ENCODE assay signal across 8 mouse cellular contexts in the genomic region with DNA sequence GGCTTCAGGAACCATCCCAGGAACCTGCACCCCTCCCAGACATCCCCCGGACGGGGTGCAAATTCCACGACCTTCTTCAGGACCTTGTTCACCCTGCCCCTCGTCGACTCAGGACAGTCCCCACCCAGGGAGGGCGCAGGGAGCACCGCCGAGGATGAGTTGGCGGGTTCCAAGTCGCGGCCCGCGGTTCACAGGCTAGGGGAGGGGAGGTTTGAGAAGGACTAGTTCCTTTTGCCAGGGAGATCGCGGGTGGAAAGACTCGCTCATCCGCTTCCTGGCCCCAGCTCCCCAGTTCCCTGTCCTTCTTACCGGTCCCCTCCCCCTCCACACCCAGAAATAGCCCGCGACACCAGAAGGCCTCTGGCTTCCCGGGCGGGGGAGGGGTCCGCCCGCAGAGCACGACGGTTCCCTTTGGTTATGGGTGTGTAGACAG. TPM values are rescaled to one million over a fixed set of nuclear protein-coding genes. Genes with fewer than 3 reads are reported as not detected.
DNase-seq lines count a peak whose midpoint lies in the region; ATAC-seq and TF ChIP-seq lines count a peak whose summit lies in the region.

A gene (minus strand): TSS at position 370 of the 433 bp plus-strand sequence.

- TF ChIP-seq RAD21 in CH12.LX (IDR thresholded peaks at IDR 0.05; ENCODE audit: low read depth, low read length) = no peak

- DNase-seq in CH12.LX (ENCODE audit: extremely low read depth) (peak; percentile 36), ZHBTc4 (ENCODE audit: low read depth, low spot score) (peak; percentile 40), adipocyte (ENCODE audit: low spot score) (no peak)
- DNase-seq in gastrocnemius, postnatal 25 days = peak; percentile 80
- DNase-seq in lung, postnatal 0 days (ENCODE audit: low spot score) = peak; percentile 49
- DNase-seq in splenic B cell, adult 2 months (ENCODE audit: low read depth, low spot score) = peak; percentile 31
- no peak for DNase-seq in left cerebral cortex, adult 8-10 months (ENCODE audit: low spot score in 2 of 2)

- in situ Hi-C loops in CH12.LX (cut with MboI; ENCODE audit: low pct_ligation_motif_present, low pct_unique_long_range_greater_than_20kb, low sequenced_read_pairs) = loop anchor here (10.0 kb wide), 2 partner anchors 183 to 273 kb away; a partner anchor contains a TSS

- TF ChIP-seq EP300 in CH12.LX (IDR thresholded peaks at IDR 0.05; ENCODE audit: low read length) = peak; percentile 36; the same call in 1 of the 2 replicates
- TF ChIP-seq EP300 in lung, postnatal 0 days (IDR thresholded peaks at IDR 0.05) = no peak

- H3K9me3 ChIP-seq in CH12.LX (replicated peaks; ENCODE audit: low read length) = no peaks in the 10 kb centered on the region
- no peaks in the 10 kb centered on the region for H3K9me3 ChIP-seq in intestine, embryonic 16.5 days (ENCODE audit: control insufficient read depth, low read length)
- H3K9me3 ChIP-seq in lung, postnatal 0 days (ENCODE audit: low read length) = no peaks in the 10 kb centered on the region

- no peak for TF ChIP-seq POLR2A in CH12.LX (IDR thresholded peaks at IDR 0.05; ENCODE audit: low read depth, low read length)

- H3K27me3 ChIP-seq in CH12.LX (replicated peaks) = peaks cover 4% of the 10 kb centered on the region
- H3K27me3 ChIP-seq in intestine, embryonic 16.5 days (replicated peaks; ENCODE audit: control insufficient read depth, insufficient read depth, low read length) = peaks cover 47% of the 10 kb centered on the region
- peaks cover 31% of the 10 kb centered on the region for H3K27me3 ChIP-seq in lung, postnatal 0 days (replicated peaks; ENCODE audit: insufficient read depth, low read length)
- H3K27me3 ChIP-seq in splenic B cell, adult 2 months (ENCODE audit: control insufficient read depth, insufficient read depth, low read length, poor library complexity, severe bottlenecking) = no peaks in the 10 kb centered on the region; the same call in none of the 2 replicates

- 2% methylated on average over 26 of the region's 26 CpGs for WGBS in intestine, embryonic 16.5 days
- under 1% methylated on average over 26 of the region's 26 CpGs for WGBS in lung, postnatal 0 days

- dilution Hi-C loops in CH12.LX (cut with MboI; ENCODE audit: extremely low pct_ligation_motif_present, extremely low pct_unique_long_range_greater_than_20kb, low sequenced_read_pairs) = no loop called here

- H3K79me2 ChIP-seq in CH12.LX (replicated peaks; ENCODE audit: control insufficient read depth, extremely low read depth, insufficient read depth, poor library complexity, severe bottlenecking) = no peaks in the 10 kb centered on the region

- peaks cover 3 to 26% of the 10 kb centered on the region in 2 experiments; a peak in 3 of 4 replicates for H3K4me1 ChIP-seq in CH12.LX (ENCODE audit: control insufficient read depth in 1 of 2, insufficient read depth in 2 of 2)
- peaks cover 31% of the 10 kb centered on the region for H3K4me1 ChIP-seq in intestine, embryonic 16.5 days (ENCODE audit: control insufficient read depth, insufficient read depth, low read length)
- peaks cover 17% of the 10 kb centered on the region; the same call in 1 of the 2 replicates for H3K4me1 ChIP-seq in lung, postnatal 0 days (ENCODE audit: insufficient read depth, low read depth, low read length)

- TF ChIP-seq CTCF in CH12.LX (conservative IDR thresholded peaks at IDR 0.05 in 1 of 2, IDR thresholded peaks at IDR 0.05 in 1 of 2; ENCODE audit: low read depth in 2 of 2, low read length in 2 of 2) = no peak
- TF ChIP-seq CTCF in lung, postnatal 0 days (IDR thresholded peaks at IDR 0.05) = no peak

- peak within 1 kb of the TSS; percentile 32 for H3K9ac ChIP-seq in CH12.LX (ENCODE audit: insufficient read depth, low read depth)
- peak within 1 kb of the TSS; percentile 66 for H3K9ac ChIP-seq in intestine, embryonic 16.5 days (ENCODE audit: low read depth, low read length)
- H3K9ac ChIP-seq in lung, postnatal 0 days (replicated peaks; ENCODE audit: low read depth) = peak within 1 kb of the TSS; percentile 32

- no peak within 1 kb of the TSS for H3K27ac ChIP-seq in CH12.LX (ENCODE audit: insufficient read depth, low read depth)
- no peak within 1 kb of the TSS for H3K27ac ChIP-seq in intestine, embryonic 16.5 days (ENCODE audit: low read length)
- no peak within 1 kb of the TSS for H3K27ac ChIP-seq in lung, postnatal 0 days (ENCODE audit: low read length)

- H3K36me3 ChIP-seq in CH12.LX (replicated peaks in 1 of 2; ENCODE audit: control insufficient read depth in 1 of 2, insufficient read depth in 1 of 2, low read length in 1 of 2) = peaks cover 0 to 25% of the 10 kb centered on the region in 2 experiments
- no peaks in the 10 kb centered on the region for H3K36me3 ChIP-seq in intestine, embryonic 16.5 days (ENCODE audit: control insufficient read depth, insufficient read depth, low read length)
- no peaks in the 10 kb centered on the region for H3K36me3 ChIP-seq in lung, postnatal 0 days (ENCODE audit: insufficient read depth, low read length)
- no peaks in the 10 kb centered on the region for H3K36me3 ChIP-seq in splenic B cell, adult 2 months (ENCODE audit: control insufficient read depth, insufficient read depth, low read length, poor library complexity, severe bottlenecking)

- H3K4me3 ChIP-seq in CH12.LX (replicated peaks in 1 of 3; ENCODE audit: low read depth in 2 of 3, low read length in 2 of 3, poor library complexity in 1 of 3) = peak within 1 kb of the TSS; percentile 63 to 69 (median 65)
- peak within 1 kb of the TSS; percentile 57 for H3K4me3 ChIP-seq in intestine, embryonic 16.5 days (ENCODE audit: low read length)
- H3K4me3 ChIP-seq in lung, postnatal 0 days (ENCODE audit: low read depth, low read length) = peak within 1 kb of the TSS; percentile 43

- peak within 1 kb of the TSS; percentile 93 for H3K4me2 ChIP-seq in CH12.LX (ENCODE audit: insufficient read depth, low read depth, poor library complexity, severe bottlenecking)
- peak within 1 kb of the TSS; percentile 98 for H3K4me2 ChIP-seq in intestine, embryonic 16.5 days (ENCODE audit: low read depth, low read length)
- H3K4me2 ChIP-seq in lung, postnatal 0 days (replicated peaks; ENCODE audit: low read depth, low read length) = peak within 1 kb of the TSS; percentile 93

- peak; percentile 16 for ATAC-seq in intestine, embryonic 16.5 days
- ATAC-seq in lung, postnatal 0 days = peak; percentile 5; the same call in 1 of the 2 replicates

TF ChIP-seq in CH12.LX, 34 proteins besides CTCF, POLR2A, EP300 and RAD21 (continues in another document):
- no peak for TF ChIP-seq MYC (IDR thresholded peaks at IDR 0.05; ENCODE audit: low read depth, low read length)
- TF ChIP-seq NRF1 (IDR thresholded peaks at IDR 0.05; ENCODE audit: low read depth, low read length) = no peak
- TF ChIP-seq MAFK (IDR thresholded peaks at IDR 0.05; ENCODE audit: insufficient replicate concordance, low read length) = no peak
- no peak for TF ChIP-seq MAZ (IDR thresholded peaks at IDR 0.05; ENCODE audit: low read depth, low read length)
- no peak for TF ChIP-seq PAX5 (IDR thresholded peaks at IDR 0.05; ENCODE audit: low read length)
- TF ChIP-seq JUN (IDR thresholded peaks at IDR 0.05; ENCODE audit: insufficient read depth, low read depth, low read length) = no peak
- TF ChIP-seq ZNF384 (IDR thresholded peaks at IDR 0.05; ENCODE audit: low read depth, low read length) = no peak
- TF ChIP-seq MAX (IDR thresholded peaks at IDR 0.05; ENCODE audit: low read length) = no peak
- TF ChIP-seq RCOR1 (conservative IDR thresholded peaks at IDR 0.05; ENCODE audit: low read depth, low read length) = no peak
- no peak; the same call in 1 of the 2 replicates for TF ChIP-seq HCFC1 (IDR thresholded peaks at IDR 0.05; ENCODE audit: low read depth, low read length)
- 0 out of 2 replicates have a peak, but pooled peaks have one; percentile 26 for TF ChIP-seq ELF1 (IDR thresholded peaks at IDR 0.05; ENCODE audit: low read depth, low read length)
- TF ChIP-seq ZKSCAN1 (IDR thresholded peaks at IDR 0.05; ENCODE audit: borderline replicate concordance, low read depth, low read length) = no peak
- no peak for TF ChIP-seq CHD1 (IDR thresholded peaks at IDR 0.05; ENCODE audit: low read depth, low read length)
- no peak for TF ChIP-seq KAT2A (IDR thresholded peaks at IDR 0.05; ENCODE audit: insufficient replicate concordance, low read length)
- TF ChIP-seq CHD2 (IDR thresholded peaks at IDR 0.05; ENCODE audit: low read length) = peak; percentile 85
- TF ChIP-seq ETS1 (conservative IDR thresholded peaks at IDR 0.05; ENCODE audit: low read depth, low read length) = no peak; the same call in 1 of the 2 replicates
- TF ChIP-seq ZMIZ1 (IDR thresholded peaks at IDR 0.05; ENCODE audit: low read depth, low read length) = no peak
- no peak for TF ChIP-seq TCF12 (IDR thresholded peaks at IDR 0.05; ENCODE audit: low read depth, low read length)
- peak; percentile 49; the same call in 1 of the 2 replicates for TF ChIP-seq IRF4 (IDR thresholded peaks at IDR 0.05; ENCODE audit: low read depth, low read length)
- no peak for TF ChIP-seq TBP (conservative IDR thresholded peaks at IDR 0.05; ENCODE audit: low read depth, low read length)
- TF ChIP-seq SIN3A (IDR thresholded peaks at IDR 0.05; ENCODE audit: low read length) = no peak
- TF ChIP-seq E2F4 (IDR thresholded peaks at IDR 0.05; ENCODE audit: insufficient replicate concordance, low read depth, low read length) = no peak
- peak; percentile 13; the same call in 1 of the 2 replicates for TF ChIP-seq BHLHE40 (IDR thresholded peaks at IDR 0.05; ENCODE audit: low read depth, low read length)
- no peak for TF ChIP-seq UBTF (IDR thresholded peaks at IDR 0.05; ENCODE audit: low read depth, low read length)
- TF ChIP-seq SMC3 (IDR thresholded peaks at IDR 0.05; ENCODE audit: low read depth, low read length) = no peak
- TF ChIP-seq POLR2AphosphoS2 (IDR thresholded peaks at IDR 0.05; ENCODE audit: low read depth, low read length) = no peak
- peak; percentile 43; the same call in 1 of the 2 replicates for TF ChIP-seq MXI1 (IDR thresholded peaks at IDR 0.05; ENCODE audit: low read depth, low read length)
- TF ChIP-seq GABPA (IDR thresholded peaks at IDR 0.05; ENCODE audit: insufficient replicate concordance, low read depth, low read length) = no peak
- 0 out of 2 replicates have a peak, but pooled peaks have one; percentile 5 for TF ChIP-seq NELFE (IDR thresholded peaks at IDR 0.05; ENCODE audit: low read depth, low read length)

RNA-seq across cellular contexts. Expression of the gene that starts here (rescaled TPM):
- 0.04 and 0.08 TPM in 2 replicates for total RNA-seq in CH12.LX (2012; rRNA removed)
- total RNA-seq in CH12.LX (2014; rRNA removed) = not detected in 2 replicates
- 0.07 and 0.16 TPM in 2 replicates for polyA plus RNA-seq in CH12.LX (2012; ENCODE audit: insufficient read length, low read depth)
- total RNA-seq in gastrocnemius, postnatal 25 days (2021) = 1 to 10 TPM; 4.0 to 4.6 TPM
- polyA plus RNA-seq in intestine, embryonic 16.5 days (2015; fragmentation: Nextera tagmentation; extraction: Ambion mirVana) = 0.06 and 0.09 TPM in 2 replicates
- 0.02 TPM in 2 replicates for polyA plus RNA-seq in lung, postnatal 0 days (2015; fragmentation: Nextera tagmentation; extraction: Ambion mirVana)
- under 1 TPM; 0.08 to 0.49 (median 0.23) TPM for total RNA-seq in left cerebral cortex, adult 8-10 months (2022)

Comparison
In these comparisons a context has a peak if more than half of its experiments do, and no peak if none do; other contexts are left out.
1. Peak in DNase-seq, H3K4me3 ChIP-seq, H3K9ac ChIP-seq and H3K4me2 ChIP-seq in CH12.LX; RNA of the gene not detected or under 1 TPM.
2. Peak in ATAC-seq, H3K4me3 ChIP-seq, H3K9ac ChIP-seq and H3K4me2 ChIP-seq in intestine, embryonic 16.5 days; RNA of the gene not detected or under 1 TPM.
3. Peak in DNase-seq, ATAC-seq, H3K4me3 ChIP-seq, H3K9ac ChIP-seq and H3K4me2 ChIP-seq in lung, postnatal 0 days; RNA of the gene not detected or under 1 TPM.
4. DNase-seq: peak in ZHBTc4 (single experiment), gastrocnemius, postnatal 25 days (single experiment) and splenic B cell, adult 2 months (single experiment); none in left cerebral cortex, adult 8-10 months (0 of 2) and adipocyte (single experiment).
5. Peak in every context shown above with its lines, with median percentiles within 50 percentile points of each other: H3K4me2 ChIP-seq, H3K4me3 ChIP-seq and H3K9ac ChIP-seq.